Mouse (Mus musculus): ENCODE measurements around the gene Kcna3. TPM values are rescaled to one million over a fixed set of nuclear protein-coding genes. Genes with fewer than 3 reads are reported as not detected.

Gene Kcna3
- polyA plus RNA-seq (2016; fragmentation: Nextera tagmentation; extraction: Ambion mirVana): 2.0 and 2.1 TPM in 2 replicates

DNA sequence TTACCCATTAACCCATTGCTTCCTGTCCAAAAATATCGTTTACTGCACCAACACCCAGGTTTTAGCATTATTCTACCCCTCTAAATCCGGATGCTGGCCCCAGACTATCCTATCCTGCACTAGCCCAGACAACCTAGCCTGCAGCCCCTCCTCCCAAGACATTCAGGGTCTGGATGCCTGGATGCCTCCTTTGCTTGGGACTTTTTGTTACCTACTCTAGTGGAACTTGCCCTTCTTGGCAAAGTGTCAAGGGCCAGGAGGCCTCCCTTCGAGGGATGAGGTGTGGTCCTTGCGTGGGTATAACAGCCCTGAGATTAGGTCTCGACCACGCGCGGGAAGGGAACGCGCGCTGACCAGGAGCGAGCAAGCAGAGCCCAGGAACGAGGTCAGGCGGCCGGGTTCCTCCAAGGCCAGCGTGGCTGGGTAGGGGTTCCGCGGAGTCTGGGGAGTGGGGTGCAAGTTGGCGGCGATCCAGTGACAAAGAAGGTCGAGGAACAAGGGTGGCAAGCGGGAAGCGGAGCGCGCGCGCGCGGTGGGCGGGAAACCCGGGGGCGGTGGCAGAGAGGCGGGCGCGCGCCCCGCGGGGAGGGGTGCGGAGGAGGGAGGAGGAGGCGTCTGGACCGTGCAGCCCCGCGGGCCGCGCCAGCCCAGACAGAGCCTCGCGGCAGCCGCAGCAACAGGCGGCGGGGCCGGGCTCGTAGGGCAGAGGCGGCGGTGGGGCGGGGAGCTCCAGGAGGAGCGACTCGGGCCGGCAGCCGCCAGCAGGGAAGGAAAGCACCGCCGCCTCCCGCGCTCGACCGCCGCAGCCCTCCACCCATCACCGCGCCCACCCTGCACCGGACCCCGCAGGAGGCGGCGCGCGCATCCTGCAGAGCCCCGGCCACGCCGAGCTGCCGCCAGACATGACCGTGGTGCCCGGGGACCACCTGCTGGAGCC, at the start of gene Kcna3:
Gene Kcna3 (plus strand): TSS at position 649 of the 937 bp plus-strand sequence.
- peaks cover 23% of the 10 kb centered on the region for H3K4me1 ChIP-seq
- peak within 1 kb of the TSS; percentile 97 for H3K27ac ChIP-seq
- H3K4me3 ChIP-seq: peak within 1 kb of the TSS; percentile 76
- H3K27me3 ChIP-seq (ENCODE audit: low read depth, poor library complexity, severe bottlenecking): peaks cover 16% of the 10 kb centered on the region
- under 1% methylated on average over 55 of the region's 80 CpGs for WGBS
- no peaks in the 10 kb centered on the region for H3K9me3 ChIP-seq (replicated peaks)
- H3K36me3 ChIP-seq: no peaks in the 10 kb centered on the region
- DNase-seq (ENCODE audit: low spot score): peak; percentile 92

DNA sequence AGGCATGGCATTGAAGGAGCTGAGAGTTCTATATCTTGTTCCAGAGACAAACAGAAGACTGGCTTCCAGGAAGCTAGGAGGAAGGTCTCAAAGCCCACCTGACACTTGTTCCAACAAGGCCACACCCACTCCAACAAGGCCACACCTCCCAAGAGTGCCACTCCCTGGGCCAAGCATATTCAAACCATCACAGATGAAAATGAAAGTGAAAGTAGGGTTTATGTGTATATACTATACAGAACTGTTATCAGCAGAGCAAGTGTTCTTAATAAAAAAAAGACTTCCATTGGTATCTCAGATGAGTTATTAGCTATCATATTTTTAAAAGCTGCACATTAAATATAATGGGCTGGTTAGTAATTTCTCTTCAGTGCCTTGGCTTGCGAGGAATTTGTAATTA, 44.6 kb upstream of the Kcna3 start:
- WGBS: 94% methylated on average over 1 of the region's 1 CpGs
- Histone ChIP-seq H3K4me1 (no peaks in the 10 kb centered on the region), H3K9me3 (replicated peaks) (no peaks in the 10 kb centered on the region), H3K27me3 (ENCODE audit: low read depth, poor library complexity, severe bottlenecking) (no peaks in the 10 kb centered on the region), H3K4me3 (no peak overlapping the region), H3K36me3 (no peaks in the 10 kb centered on the region), H3K27ac (no peak overlapping the region)
- DNase-seq (ENCODE audit: low spot score): no peak

DNA sequence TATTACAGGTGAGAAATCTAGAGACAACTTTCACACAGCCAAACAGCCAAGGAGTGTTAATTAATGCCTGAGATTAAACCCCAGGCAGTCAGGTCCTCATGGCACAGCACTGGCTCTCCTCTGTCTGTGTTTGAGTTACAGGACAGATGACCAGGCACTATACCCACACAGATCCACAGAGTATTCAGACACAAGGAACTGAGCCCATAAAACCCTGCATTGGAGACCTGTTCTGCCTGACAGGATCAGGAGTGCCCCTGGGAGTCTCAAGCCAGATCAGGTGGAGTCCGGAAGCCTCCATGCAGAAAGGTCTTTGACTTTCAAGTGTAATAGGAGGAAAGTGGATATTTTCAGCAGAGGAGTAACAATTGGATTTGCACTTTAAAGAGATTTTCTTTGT, 40.6 kb upstream of the Kcna3 start:
- Histone ChIP-seq H3K4me3 (no peak overlapping the region), H3K27ac (no peak overlapping the region), H3K9me3 (replicated peaks) (no peaks in the 10 kb centered on the region), H3K36me3 (no peaks in the 10 kb centered on the region), H3K4me1 (no peaks in the 10 kb centered on the region), H3K27me3 (ENCODE audit: low read depth, poor library complexity, severe bottlenecking) (no peaks in the 10 kb centered on the region)
- no peak for DNase-seq (ENCODE audit: low spot score)
- 61% methylated on average over 1 of the region's 1 CpGs for WGBS

DNA sequence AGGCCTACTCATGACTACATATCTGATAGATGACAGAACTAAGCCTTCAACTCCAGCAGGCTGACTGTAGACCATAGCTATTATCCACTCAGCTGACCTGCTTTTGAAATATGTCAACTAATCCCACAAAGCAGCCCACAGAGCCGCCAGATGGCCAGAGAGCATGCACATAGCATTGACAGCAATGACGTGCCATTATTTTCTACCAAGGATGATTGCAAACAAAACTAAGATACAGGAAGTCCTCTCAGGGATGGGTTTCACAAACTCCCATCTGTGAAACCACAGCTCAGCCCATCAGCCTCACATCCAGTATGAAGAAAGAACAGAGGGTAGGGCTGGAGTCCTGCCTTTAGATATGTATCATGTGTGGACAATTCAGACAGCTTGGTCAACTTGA, 39.8 kb upstream of the Kcna3 start:
- H3K4me1 ChIP-seq: no peaks in the 10 kb centered on the region
- no peaks in the 10 kb centered on the region for H3K36me3 ChIP-seq
- H3K4me3 ChIP-seq: no peak overlapping the region
- no peaks in the 10 kb centered on the region for H3K9me3 ChIP-seq (replicated peaks)
- 83% methylated on average over 2 of the region's 2 CpGs for WGBS
- no peak overlapping the region for H3K27ac ChIP-seq
- H3K27me3 ChIP-seq (ENCODE audit: low read depth, poor library complexity, severe bottlenecking): no peaks in the 10 kb centered on the region
- no peak for DNase-seq (ENCODE audit: low spot score)

DNA sequence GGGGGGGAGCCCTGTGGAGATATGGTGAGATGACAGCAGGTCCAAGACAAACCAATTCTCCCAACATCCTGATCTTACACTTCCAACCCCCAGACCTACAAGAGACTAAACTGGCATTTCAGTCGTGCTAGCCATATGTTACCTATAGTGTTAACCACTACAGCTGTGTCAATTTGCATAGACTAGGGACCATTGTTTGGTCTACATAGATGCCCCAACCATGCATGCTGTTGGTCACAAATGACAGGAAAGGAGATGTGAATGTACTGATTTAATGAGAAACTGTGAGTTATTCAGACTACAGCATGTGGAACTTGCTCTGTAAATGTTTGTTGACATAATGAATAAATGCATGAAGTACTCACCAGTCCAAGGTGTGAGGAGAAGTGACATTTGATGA, 37.6 kb upstream of the Kcna3 start:
- no peaks in the 10 kb centered on the region for H3K36me3 ChIP-seq
- no peak overlapping the region for H3K27ac ChIP-seq
- H3K4me3 ChIP-seq: no peak overlapping the region
- no peaks in the 10 kb centered on the region for H3K9me3 ChIP-seq (replicated peaks)
- no peaks in the 10 kb centered on the region for H3K4me1 ChIP-seq
- no peak for DNase-seq (ENCODE audit: low spot score)
- H3K27me3 ChIP-seq (ENCODE audit: low read depth, poor library complexity, severe bottlenecking): no peaks in the 10 kb centered on the region
- WGBS: 72% methylated on average over 1 of the region's 1 CpGs

DNA sequence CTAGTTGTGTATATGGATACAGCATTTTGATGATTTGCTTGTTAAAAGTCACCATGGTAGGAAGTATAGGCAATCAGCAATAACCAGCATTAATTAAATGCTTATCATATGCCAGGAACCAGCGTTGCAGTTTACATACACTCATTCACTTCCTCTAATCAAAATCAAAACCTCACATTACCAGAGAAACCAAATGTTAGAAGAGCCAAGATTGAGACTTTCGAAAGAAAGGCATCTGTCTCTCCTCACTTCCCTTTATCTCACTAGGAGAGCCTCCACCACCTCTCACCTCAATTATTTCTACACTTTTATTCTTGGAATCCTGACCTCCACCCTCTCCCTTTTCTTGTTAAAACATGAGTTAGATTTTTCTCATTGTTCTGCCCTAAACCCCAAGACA, 35.8 kb upstream of the Kcna3 start:
- 85% methylated on average over 2 of the region's 2 CpGs for WGBS
- Histone ChIP-seq H3K4me3 (no peak overlapping the region), H3K4me1 (no peaks in the 10 kb centered on the region), H3K36me3 (no peaks in the 10 kb centered on the region), H3K27me3 (ENCODE audit: low read depth, poor library complexity, severe bottlenecking) (no peaks in the 10 kb centered on the region), H3K9me3 (replicated peaks) (no peaks in the 10 kb centered on the region), H3K27ac (no peak overlapping the region)
- no peak for DNase-seq (ENCODE audit: low spot score)

DNA sequence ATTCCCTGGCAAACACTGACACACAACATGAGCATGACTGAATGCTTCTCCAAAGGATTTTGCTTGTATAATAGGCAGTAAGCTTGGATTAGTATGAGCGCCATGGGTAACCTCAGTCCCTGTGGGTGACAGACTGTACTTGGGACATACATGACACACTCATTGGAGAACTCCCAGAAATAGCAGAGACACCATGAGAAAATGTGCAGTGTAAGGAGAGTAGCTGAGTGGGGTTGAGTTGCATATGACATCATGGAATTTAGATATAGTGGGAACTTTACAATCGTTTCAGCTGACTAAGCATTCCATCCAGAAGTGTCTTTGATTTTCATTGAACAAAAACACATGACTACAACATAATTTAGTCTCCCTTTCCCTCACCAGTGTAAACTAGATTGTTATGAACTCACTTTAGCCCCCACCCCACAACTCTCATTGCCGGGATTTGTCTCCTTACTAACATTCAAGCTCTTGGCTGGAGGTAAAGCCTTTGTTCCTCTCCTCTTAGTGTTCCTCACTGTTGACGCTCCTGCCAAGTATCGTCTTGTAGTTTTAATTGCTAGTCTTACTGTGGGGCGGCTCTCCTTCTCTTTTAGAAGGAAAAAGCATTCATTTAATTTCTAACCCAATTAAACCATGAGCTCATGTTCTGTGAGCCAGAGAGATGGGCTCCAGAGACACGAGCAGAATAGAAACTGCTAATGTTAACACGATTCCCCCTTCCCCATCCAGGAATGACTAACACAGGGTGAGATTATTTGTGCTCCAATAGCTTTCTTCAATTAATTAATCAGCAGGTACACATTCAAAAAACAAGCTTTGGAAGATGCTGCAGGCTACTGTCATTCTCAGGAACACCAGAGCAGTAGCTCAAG, 33.5 kb upstream of the Kcna3 start:
- Histone ChIP-seq H3K36me3 (no peaks in the 10 kb centered on the region), H3K27me3 (ENCODE audit: low read depth, poor library complexity, severe bottlenecking) (no peaks in the 10 kb centered on the region), H3K9me3 (replicated peaks) (no peaks in the 10 kb centered on the region), H3K27ac (no peak overlapping the region), H3K4me1 (no peaks in the 10 kb centered on the region), H3K4me3 (no peak overlapping the region)
- WGBS: 90% methylated on average over 8 of the region's 8 CpGs
- no peak for DNase-seq (ENCODE audit: low spot score)

DNA sequence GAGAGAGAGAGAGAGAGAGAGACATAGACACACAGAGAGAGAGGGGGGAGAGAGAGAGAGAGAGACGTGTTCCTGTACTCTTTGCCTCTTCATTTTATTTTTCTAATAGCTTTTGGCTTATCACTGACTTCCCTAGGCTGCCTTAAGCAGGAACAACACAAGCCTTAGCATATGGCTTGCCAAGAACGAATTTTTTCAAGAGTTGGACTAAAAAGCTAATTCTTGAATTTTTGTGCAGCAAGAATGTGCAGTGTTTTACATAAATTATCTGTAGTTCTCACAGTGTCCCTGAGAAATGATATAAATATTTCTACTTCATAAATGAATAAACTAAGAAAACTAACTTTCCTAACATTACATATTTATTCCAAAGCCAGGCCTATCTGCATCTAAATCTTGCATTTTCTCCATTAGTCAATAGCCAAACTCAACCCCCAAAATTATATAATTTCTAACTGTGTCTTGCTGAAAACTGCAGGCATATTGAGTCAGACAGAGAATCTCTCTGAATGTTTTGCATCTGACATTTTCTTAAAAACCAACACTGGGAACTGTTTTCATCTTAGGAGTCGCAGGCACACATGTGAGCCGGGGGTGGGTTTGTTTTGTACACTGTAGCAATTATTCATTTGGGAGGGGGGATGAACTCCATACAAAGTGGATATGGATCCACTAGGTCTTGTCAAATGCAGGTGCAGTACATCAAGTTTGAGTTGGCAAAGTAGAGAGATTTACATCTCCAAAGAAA, 26.5 kb upstream of the Kcna3 start:
- Histone ChIP-seq H3K4me3 (no peak overlapping the region), H3K36me3 (no peaks in the 10 kb centered on the region), H3K4me1 (no peaks in the 10 kb centered on the region), H3K27ac (no peak overlapping the region), H3K9me3 (replicated peaks) (no peaks in the 10 kb centered on the region), H3K27me3 (ENCODE audit: low read depth, poor library complexity, severe bottlenecking) (no peaks in the 10 kb centered on the region)
- DNase-seq (ENCODE audit: low spot score): no peak
- WGBS: 88% methylated on average over 4 of the region's 4 CpGs

DNA sequence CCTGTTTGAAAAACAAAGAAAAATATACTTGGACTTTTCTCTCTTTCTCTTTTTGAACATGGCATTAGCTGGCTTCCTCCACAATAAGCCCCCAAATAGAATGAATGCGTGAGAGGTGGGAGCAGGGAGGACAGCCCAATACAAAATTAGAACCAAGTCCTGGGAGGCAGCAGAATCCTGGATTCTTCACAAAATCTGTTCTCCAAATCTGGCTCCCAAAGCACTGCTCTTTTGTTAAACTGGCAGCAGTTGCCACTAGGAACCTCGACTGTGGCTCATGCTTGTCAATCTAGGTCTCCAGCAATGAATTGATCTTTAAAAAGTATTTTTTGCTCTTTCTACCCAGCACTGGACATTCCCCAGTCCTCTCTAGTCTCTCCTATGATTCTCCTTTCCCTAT, 17.7 kb upstream of the Kcna3 start:
- H3K9me3 ChIP-seq (replicated peaks): no peaks in the 10 kb centered on the region
- H3K27ac ChIP-seq: no peak overlapping the region
- 71% methylated on average over 2 of the region's 2 CpGs for WGBS
- no peak for DNase-seq (ENCODE audit: low spot score)
- no peaks in the 10 kb centered on the region for H3K27me3 ChIP-seq (ENCODE audit: low read depth, poor library complexity, severe bottlenecking)
- no peaks in the 10 kb centered on the region for H3K36me3 ChIP-seq
- no peak overlapping the region for H3K4me3 ChIP-seq
- no peaks in the 10 kb centered on the region for H3K4me1 ChIP-seq

DNA sequence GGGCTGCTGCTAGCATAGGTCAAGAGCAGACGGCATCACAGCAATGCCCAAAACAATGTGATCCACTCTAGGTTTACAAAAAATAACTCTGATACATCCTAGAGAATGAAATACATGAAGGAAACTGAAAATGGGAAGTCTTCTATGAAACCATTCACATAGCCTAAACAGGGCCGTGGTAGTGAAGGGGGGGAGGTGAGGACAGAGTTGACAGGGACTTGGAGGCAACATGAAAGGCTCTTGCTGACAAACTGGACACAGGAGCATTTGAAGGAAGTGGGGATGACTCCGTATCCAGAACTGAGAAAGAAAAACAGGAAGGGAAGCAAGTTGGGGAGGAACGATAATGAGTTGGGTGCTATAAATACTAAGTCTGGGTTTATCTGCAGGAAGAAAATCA, 4.4 kb upstream of the Kcna3 start:
- no peak overlapping the region for H3K27ac ChIP-seq
- no peak for DNase-seq (ENCODE audit: low spot score)
- H3K27me3 ChIP-seq (ENCODE audit: low read depth, poor library complexity, severe bottlenecking): peaks cover under 1% of the 10 kb centered on the region; the same call in 1 of the 2 replicates
- H3K36me3 ChIP-seq: no peaks in the 10 kb centered on the region
- H3K4me3 ChIP-seq: no peak overlapping the region
- 77% methylated on average over 4 of the region's 4 CpGs for WGBS
- no peaks in the 10 kb centered on the region for H3K9me3 ChIP-seq (replicated peaks)
- H3K4me1 ChIP-seq: peaks cover 14% of the 10 kb centered on the region

DNA sequence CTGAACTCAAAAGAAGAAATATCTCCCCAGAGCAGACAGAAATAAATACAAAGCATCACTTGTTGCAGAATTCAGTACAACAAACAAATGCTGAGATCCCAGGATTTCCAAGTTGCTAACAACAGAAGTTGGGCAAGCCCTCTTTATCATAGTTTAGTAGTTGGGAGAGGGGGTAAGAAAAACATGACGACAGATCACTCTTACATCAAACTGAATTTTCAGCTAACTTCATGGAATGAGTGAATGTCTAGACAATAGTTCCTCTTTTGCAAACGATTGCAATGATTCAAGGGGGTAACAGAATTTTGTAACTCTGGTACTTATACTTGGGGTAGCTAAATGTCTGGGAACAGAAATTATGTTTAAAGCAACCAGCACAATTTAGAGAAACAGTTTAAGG, 1.2 kb upstream of the Kcna3 start:
- DNase-seq (ENCODE audit: low spot score): no peak
- Histone ChIP-seq H3K9me3 (replicated peaks) (no peaks in the 10 kb centered on the region), H3K27ac (0 out of 2 replicates have a peak overlapping the region, but pooled peaks have one; percentile 97), H3K36me3 (no peaks in the 10 kb centered on the region), H3K4me3 (no peak overlapping the region; the same call in 1 of the 2 replicates), H3K4me1 (peaks cover 23% of the 10 kb centered on the region), H3K27me3 (ENCODE audit: low read depth, poor library complexity, severe bottlenecking) (peaks cover 16% of the 10 kb centered on the region)
- 75% methylated on average over 2 of the region's 2 CpGs for WGBS

DNA sequence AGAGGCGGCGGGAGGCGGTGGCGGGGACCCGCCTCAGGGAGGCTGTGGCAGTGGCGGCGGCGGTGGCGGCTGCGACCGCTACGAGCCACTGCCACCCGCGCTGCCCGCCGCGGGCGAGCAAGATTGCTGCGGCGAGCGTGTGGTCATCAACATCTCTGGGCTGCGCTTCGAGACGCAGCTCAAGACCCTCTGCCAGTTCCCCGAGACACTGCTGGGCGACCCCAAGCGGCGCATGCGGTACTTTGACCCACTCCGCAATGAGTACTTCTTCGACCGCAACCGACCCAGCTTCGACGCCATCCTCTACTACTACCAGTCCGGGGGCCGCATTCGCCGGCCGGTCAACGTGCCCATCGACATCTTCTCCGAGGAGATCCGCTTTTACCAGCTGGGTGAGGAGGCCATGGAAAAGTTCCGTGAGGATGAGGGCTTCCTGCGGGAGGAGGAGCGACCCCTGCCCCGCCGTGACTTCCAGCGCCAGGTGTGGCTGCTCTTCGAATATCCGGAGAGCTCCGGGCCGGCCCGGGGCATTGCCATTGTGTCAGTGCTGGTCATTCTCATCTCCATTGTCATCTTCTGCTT, 580 bp downstream of the Kcna3 start:
- Histone ChIP-seq H3K36me3 (no peaks in the 10 kb centered on the region), H3K9me3 (replicated peaks) (no peaks in the 10 kb centered on the region), H3K4me3 (peak overlapping the region; percentile 76), H3K27me3 (ENCODE audit: low read depth, poor library complexity, severe bottlenecking) (peaks cover 16% of the 10 kb centered on the region), H3K4me1 (peaks cover 23% of the 10 kb centered on the region), H3K27ac (peak overlapping the region; percentile 97)
- DNase-seq (ENCODE audit: low spot score): peak; percentile 70
- 1% methylated on average over 54 of the region's 55 CpGs for WGBS
